Mouse (Mus musculus): ENCODE results near the gene Vmac.

The Vmac gene

DNA sequence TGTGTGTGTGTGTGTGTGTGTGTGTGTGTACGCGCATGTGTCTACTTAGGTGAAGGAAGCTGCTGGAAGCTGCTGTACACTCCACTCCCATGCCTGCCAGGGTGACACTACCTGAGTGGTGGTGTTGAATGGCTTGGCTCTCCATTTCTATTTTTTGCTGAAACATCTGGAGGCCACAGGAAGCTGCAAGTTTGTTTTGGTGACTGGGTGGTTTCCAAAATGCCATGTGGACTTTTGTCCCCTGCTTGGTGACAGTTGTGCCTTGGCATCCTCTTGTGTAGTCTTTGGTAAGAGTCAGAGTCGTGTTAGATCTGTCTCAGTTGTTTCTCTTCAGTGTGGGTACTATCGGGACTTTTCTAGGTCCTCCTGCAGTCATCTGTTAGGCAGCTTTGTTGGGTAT is 31.0 kb downstream of the Vmac start:
- no peak for DNase-seq (ENCODE audit: low spot score)

- peak; percentile 51 for DNase-seq (ENCODE audit: low spot score)
These were observed 33.2 kb downstream of the Vmac start for GRCm38 (mm10) chr17:56684649-56685048.

DNA sequence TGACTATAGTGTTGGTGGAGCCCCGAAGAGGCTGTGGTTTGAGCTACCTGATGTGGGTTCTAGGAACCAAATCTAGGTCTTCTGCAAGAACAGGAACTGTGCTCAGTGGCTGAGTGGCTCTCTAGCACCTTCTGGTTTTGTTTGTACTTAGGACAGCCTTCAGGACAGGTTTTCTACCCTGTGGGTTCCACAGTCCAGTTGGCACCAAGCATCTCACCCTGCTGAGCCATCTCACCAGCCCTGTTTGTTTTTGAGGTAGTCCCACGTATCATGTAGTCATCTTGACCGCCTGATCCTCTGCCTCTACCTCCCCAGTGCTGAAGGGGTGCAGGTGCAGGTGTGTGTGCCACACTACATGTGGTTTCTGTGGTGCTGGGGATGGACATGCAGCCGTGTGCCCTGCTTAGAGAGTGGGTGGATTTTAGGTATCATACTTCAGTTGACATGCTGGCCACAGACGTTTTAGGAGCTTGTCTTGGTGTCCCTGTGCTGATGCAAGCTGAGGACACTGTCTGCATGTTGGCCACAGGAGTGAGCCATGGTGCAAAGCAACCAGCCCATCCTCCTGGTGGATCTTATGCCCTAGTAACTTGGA is 34.2 kb downstream of the Vmac start:
- DNase-seq (ENCODE audit: low spot score), result peak; percentile 41

GRCm38 (mm10) chr17:56682880-56683279 is 34.9 kb downstream of the Vmac start:
- no peak for DNase-seq (ENCODE audit: low spot score)

DNA sequence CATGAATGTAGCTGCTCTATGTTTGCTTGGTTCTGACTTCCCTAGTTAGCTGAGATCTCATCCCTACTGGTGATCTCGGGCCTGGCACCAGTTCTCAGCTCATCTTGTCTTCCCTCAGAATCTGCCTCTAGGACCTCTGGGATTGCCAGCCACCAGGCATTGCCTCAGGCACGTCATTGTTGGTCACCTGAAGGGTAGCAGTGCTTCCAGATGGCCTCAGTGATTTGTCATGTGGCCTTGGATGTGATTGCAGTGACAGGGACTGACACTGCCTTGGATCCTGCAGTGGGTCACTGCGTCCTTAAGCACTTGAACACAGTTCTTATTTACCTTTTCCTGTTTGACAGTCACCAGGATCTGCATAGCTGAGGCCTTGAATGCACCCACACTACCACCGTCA is 36.0 kb downstream of the Vmac start:
- DNase-seq (ENCODE audit: low spot score), result peak; percentile 49

DNA sequence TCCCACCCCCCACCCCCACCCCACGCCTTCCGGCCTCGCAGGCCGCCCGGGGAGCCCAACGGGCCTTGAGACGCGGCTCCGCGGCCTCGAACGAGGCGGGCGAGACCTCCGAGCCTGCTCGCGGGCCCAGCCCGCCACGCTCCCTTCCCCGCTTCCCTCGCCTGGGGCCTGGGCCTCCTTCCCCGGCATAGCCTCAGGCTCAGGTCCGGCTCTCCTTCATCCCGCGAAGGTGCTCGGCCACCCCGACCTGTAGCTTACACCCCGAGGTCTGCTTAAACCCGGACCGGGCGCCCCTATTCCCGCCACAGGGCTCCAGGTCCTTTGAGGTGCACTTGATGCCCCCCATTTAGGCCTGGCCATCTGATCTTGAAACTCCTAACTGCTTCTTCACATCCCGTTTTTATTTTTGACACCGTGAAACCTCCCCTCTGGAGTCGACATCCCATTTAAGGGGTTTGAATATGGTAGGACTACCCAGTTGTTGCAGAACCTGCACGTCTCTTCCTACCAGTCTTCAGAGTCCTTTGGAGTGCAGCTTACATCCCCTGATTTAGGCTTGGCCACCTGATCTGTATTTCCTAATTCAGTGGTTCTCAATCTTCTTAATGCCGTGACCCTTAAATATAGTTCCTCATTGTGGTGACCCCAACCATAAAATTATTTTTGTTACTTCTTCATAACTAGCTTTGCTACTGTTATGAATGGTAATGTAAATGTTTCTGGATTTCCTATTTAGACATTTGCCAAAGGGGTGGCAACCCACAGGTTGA is 44.0 kb downstream of the Vmac start:
- DNase-seq (ENCODE audit: low spot score), result peak; percentile 38

DNA sequence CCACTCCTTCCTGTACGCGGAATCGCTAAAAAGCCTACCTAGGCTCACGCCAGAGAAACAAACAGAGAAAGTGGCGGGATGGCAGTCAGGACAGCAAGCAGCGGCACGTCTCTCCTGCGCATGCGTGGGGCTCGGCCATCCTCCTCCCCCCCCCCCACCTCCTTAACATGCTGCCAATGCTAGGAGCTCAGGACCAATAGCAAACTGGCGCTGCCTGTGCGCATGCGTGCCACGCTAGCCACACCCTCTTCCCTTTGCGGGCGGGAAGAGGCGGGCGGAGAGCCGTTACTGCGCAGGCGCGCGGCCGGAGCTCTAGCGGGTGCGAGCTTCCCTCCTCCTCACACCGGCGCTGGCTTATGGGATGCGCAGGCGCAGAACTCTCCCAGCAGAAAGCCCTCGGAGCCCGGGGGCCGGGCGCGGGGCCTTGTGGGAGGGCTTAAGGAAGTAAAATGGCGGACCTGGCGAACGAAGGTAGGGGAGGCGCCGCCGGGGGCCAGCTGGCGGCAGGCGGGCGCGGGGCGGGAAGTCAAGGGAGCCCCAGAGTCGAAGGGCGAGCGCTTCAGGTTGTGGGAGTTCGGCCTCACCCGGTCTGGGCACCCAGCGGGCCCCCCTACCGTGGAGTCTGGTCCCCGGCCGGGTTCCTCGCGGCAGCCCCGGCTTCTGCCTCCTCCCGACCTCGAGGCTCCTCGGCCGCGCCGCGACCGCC is 44.7 kb downstream of the Vmac start, which contains the start of gene Ranbp3:
Gene Ranbp3 (plus strand): TSS at position 354 of the 706 bp plus-strand sequence.
- peak; percentile 100 for DNase-seq (ENCODE audit: low spot score)

- DNase-seq (ENCODE audit: low spot score), result no peak
These were observed 48.1 kb downstream of the Vmac start for GRCm38 (mm10) chr17:56669766-56670165.

DNA sequence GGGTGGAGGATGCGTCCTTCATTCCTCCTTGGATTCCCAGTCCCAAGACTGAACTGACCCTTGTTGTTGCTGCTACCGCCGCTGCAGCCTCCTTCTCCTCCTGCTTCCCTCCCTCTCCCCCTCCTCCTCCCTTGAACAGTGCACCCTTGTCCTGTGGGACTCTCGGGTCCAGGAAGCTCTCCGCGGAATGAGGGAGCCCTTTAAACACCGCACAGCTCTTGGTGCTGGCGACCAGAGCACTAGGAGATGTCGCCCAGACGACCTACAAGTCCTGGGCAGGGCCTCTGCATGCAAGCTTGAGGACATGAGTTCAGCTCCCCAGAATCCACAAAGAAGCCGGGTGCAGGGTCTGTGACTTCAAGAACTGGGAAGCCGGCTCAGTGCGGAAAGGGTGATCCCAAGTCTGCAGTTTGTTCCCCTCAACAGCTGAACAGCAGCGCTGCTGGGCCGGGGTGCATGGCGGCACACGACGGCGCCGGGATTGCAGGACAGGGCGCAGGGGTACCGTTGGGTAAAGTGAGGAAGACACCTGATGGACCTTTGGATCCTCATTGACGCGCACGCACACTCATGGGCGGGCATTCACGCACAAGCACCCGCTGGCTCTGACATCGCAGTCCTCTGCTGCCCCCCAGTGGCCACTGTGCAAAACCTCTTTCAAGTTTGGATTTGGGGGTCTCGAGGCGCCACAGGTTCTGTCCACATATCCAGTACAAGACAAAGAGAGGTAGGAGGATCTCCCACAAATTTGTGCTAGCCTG is 49.3 kb downstream of the Vmac start:
- DNase-seq (ENCODE audit: low spot score), result peak; percentile 83

- DNase-seq (ENCODE audit: low spot score), result no peak
These were observed 50.2 kb downstream of the Vmac start for GRCm38 (mm10) chr17:56667591-56667990.

GRCm38 (mm10) chr17:56666384-56666783 is 51.4 kb downstream of the Vmac start:
- no peak for DNase-seq (ENCODE audit: low spot score)

DNA sequence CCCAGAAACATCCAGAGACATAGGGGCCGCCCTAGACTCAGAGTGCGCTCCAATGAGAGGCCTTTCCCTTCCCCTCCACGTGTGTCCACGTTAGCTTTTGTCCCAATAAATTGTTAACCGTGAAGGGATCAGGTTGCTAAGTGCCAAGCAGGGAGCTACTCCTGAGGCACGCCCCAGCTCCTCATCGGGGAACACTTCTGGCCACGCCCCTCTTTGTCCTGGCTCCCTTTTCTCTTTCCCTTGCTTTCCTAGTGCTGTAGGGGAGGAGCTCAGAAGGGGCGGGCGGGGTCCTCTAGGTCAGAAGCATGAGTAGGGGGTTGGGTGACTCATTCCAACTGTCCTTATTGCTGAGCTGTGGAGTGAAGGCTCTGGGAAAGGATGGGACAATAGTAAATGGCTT is 53.5 kb downstream of the Vmac start:
- DNase-seq (ENCODE audit: low spot score), result no peak

All from MN1 (cell line).